Mouse (Mus musculus): ENCODE results near the gene Ccdc167. TPM values are rescaled to one million over a fixed set of nuclear protein-coding genes. Genes with fewer than 3 reads are reported as not detected.

The Ccdc167 gene
- polyA plus RNA-seq, 1 experiment from 2014 or later = 9.2 TPM

GRCm38 (mm10) chr17:29692827-29693226, 24.0 kb downstream of the Ccdc167 start:
- WGBS = 86% methylated on average over 2 of the region's 2 CpGs
- H3K27me3 ChIP-seq (ENCODE audit: insufficient read depth, low read length) = no peaks in the 10 kb centered on the region
- peaks cover 62% of the 10 kb centered on the region for H3K36me3 ChIP-seq (ENCODE audit: insufficient read depth, low read length)
- no peaks in the 10 kb centered on the region for H3K4me1 ChIP-seq (replicated peaks; ENCODE audit: insufficient read depth, low read length)
- H3K27ac ChIP-seq = no peak overlapping the region
- H3K9me3 ChIP-seq (replicated peaks; ENCODE audit: low read length) = no peaks in the 10 kb centered on the region
- DNase-seq (ENCODE audit: low spot score) (no peak), ATAC-seq (replicated peaks; ENCODE audit: low FRiP score, low read depth) (no peak)
- TF ChIP-seq CTCF (IDR thresholded peaks at IDR 0.05; ENCODE audit: low read depth) = no peak
- H3K4me3 ChIP-seq (replicated peaks; ENCODE audit: low read depth, low read length) = no peak overlapping the region
- no peak overlapping the region for H3K4me2 ChIP-seq (ENCODE audit: low read length)
- H3K9ac ChIP-seq (ENCODE audit: low read depth, low read length) = no peak overlapping the region

GRCm38 (mm10) chr17:29690257-29690656, 26.6 kb downstream of the Ccdc167 start:
- no peaks in the 10 kb centered on the region for H3K27me3 ChIP-seq (ENCODE audit: insufficient read depth, low read length)
- no peak overlapping the region for H3K4me3 ChIP-seq (replicated peaks; ENCODE audit: low read depth, low read length)
- H3K9ac ChIP-seq (ENCODE audit: low read depth, low read length) = no peak overlapping the region
- no peak overlapping the region for H3K27ac ChIP-seq
- no peak overlapping the region for H3K4me2 ChIP-seq (ENCODE audit: low read length)
- DNase-seq (ENCODE audit: low spot score) (no peak), ATAC-seq (replicated peaks; ENCODE audit: low FRiP score, low read depth) (no peak)
- 45% methylated on average over 6 of the region's 6 CpGs for WGBS
- TF ChIP-seq CTCF (IDR thresholded peaks at IDR 0.05; ENCODE audit: low read depth) = no peak
- H3K4me1 ChIP-seq (replicated peaks; ENCODE audit: insufficient read depth, low read length) = no peaks in the 10 kb centered on the region
- no peaks in the 10 kb centered on the region for H3K9me3 ChIP-seq (replicated peaks; ENCODE audit: low read length)
- H3K36me3 ChIP-seq (ENCODE audit: insufficient read depth, low read length) = peaks cover 62% of the 10 kb centered on the region

GRCm38 (mm10) chr17:29688610-29689009, 28.2 kb downstream of the Ccdc167 start:
- Histone ChIP-seq H3K4me2 (ENCODE audit: low read length) (no peak overlapping the region), H3K27ac (no peak overlapping the region), H3K9me3 (replicated peaks; ENCODE audit: low read length) (no peaks in the 10 kb centered on the region), H3K4me1 (replicated peaks; ENCODE audit: insufficient read depth, low read length) (no peaks in the 10 kb centered on the region), H3K36me3 (ENCODE audit: insufficient read depth, low read length) (peaks cover 50% of the 10 kb centered on the region), H3K27me3 (ENCODE audit: insufficient read depth, low read length) (no peaks in the 10 kb centered on the region), H3K4me3 (replicated peaks; ENCODE audit: low read depth, low read length) (no peak overlapping the region), H3K9ac (ENCODE audit: low read depth, low read length) (no peak overlapping the region)
- ATAC-seq (replicated peaks; ENCODE audit: low FRiP score, low read depth) (no peak), DNase-seq (ENCODE audit: low spot score) (no peak)
- WGBS = 91% methylated on average over 10 of the region's 10 CpGs
- no peak for TF ChIP-seq CTCF (IDR thresholded peaks at IDR 0.05; ENCODE audit: low read depth)

DNA sequence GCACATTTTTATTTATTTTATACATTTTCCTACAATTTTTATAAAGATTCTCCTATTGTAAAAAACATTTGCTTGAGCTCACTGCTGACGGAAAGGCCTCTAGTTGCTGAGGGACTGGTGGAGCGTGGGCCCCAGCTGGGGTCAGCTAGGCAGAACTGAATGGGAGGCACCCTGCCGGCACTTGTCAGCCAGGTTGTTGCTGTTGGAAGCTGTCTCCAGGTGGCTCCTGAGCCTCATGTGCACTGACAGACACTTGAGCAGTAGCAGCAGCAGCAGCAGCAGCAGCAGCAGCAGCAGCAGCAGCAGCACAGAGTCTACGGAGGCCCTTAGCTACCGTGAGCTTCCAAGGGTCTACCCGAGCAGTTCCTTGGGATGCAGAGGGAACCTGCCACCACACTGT, 29.5 kb downstream of the Ccdc167 start:
- peaks cover 52% of the 10 kb centered on the region for H3K36me3 ChIP-seq (ENCODE audit: insufficient read depth, low read length)

DNA sequence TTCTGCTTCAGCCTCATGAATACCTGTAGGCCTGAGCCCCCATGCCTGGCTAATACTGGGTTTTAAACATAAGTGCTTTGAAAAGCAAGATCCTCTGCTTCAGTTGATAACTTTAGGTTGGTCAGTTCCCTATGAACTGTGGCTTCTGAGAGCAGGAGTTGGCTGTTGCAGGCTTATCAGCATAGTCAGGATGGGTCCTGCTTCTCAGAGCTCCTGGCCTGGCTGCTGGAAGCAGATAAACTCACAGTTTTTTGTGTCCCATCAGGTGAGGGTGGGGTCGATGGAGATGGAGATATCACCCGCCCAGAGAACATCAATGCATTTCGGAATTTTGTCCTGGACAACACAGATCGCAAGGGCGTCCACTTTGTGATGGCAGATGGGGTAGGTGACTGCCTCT, 30.1 kb downstream of the Ccdc167 start:
- ATAC-seq (replicated peaks; ENCODE audit: low FRiP score, low read depth) = no peak
- H3K36me3 ChIP-seq (ENCODE audit: insufficient read depth, low read length) = peaks cover 58% of the 10 kb centered on the region

More for the DNA sequence above, 29.5 kb downstream of the Ccdc167 start:
- no peak for ATAC-seq (replicated peaks; ENCODE audit: low FRiP score, low read depth)
- no peak overlapping the region for H3K4me3 ChIP-seq (replicated peaks; ENCODE audit: low read depth, low read length)
- no peak overlapping the region for H3K4me2 ChIP-seq (ENCODE audit: low read length)
- no peak overlapping the region for H3K9ac ChIP-seq (ENCODE audit: low read depth, low read length)
- no peak for DNase-seq (ENCODE audit: low spot score)
- no peaks in the 10 kb centered on the region for H3K27me3 ChIP-seq (ENCODE audit: insufficient read depth, low read length)
- no peak overlapping the region for H3K27ac ChIP-seq
- WGBS = 67% methylated on average over 6 of the region's 6 CpGs
- no peaks in the 10 kb centered on the region for H3K9me3 ChIP-seq (replicated peaks; ENCODE audit: low read length)
- H3K4me1 ChIP-seq (replicated peaks; ENCODE audit: insufficient read depth, low read length) = no peaks in the 10 kb centered on the region
- no peak for TF ChIP-seq CTCF (IDR thresholded peaks at IDR 0.05; ENCODE audit: low read depth)

DNA sequence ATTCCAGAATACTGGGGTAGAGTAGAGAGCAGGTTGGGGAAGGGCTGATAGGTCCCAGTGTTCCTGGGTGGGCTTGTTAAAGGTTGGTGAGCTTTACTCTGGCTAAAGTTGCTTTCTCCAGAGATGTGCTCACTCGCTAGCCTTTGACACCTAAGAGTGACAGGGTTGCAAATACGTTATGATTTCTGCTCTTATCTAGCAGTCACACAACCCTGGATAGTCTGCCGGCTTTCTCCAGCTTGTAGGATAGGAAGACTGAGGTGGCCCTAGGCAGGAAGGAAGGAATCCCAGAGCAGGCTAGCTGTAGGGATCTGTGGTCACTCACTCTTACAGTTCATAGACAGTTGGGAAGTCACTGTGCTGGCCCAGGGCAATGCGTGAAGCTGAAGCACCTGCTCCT, 32.6 kb downstream of the Ccdc167 start:
- Histone ChIP-seq H3K4me1 (replicated peaks; ENCODE audit: insufficient read depth, low read length) (no peaks in the 10 kb centered on the region), H3K27me3 (ENCODE audit: insufficient read depth, low read length) (no peaks in the 10 kb centered on the region), H3K9me3 (replicated peaks; ENCODE audit: low read length) (no peaks in the 10 kb centered on the region), H3K36me3 (ENCODE audit: insufficient read depth, low read length) (peaks cover 60% of the 10 kb centered on the region), H3K4me2 (ENCODE audit: low read length) (no peak overlapping the region), H3K27ac (no peak overlapping the region), H3K4me3 (replicated peaks; ENCODE audit: low read depth, low read length) (no peak overlapping the region), H3K9ac (ENCODE audit: low read depth, low read length) (no peak overlapping the region)
- WGBS = 91% methylated on average over 4 of the region's 4 CpGs
- no peak for DNase-seq (ENCODE audit: low spot score)
- no peak for ATAC-seq (replicated peaks; ENCODE audit: low FRiP score, low read depth)
- TF ChIP-seq CTCF (IDR thresholded peaks at IDR 0.05; ENCODE audit: low read depth) = no peak

More for the DNA sequence above, 30.1 kb downstream of the Ccdc167 start:
- H3K27me3 ChIP-seq (ENCODE audit: insufficient read depth, low read length) = no peaks in the 10 kb centered on the region
- WGBS = 97% methylated on average over 5 of the region's 5 CpGs
- no peaks in the 10 kb centered on the region for H3K9me3 ChIP-seq (replicated peaks; ENCODE audit: low read length)
- TF ChIP-seq CTCF (IDR thresholded peaks at IDR 0.05; ENCODE audit: low read depth) = no peak
- no peak overlapping the region for H3K9ac ChIP-seq (ENCODE audit: low read depth, low read length)
- H3K4me1 ChIP-seq (replicated peaks; ENCODE audit: insufficient read depth, low read length) = no peaks in the 10 kb centered on the region
- H3K27ac ChIP-seq = no peak overlapping the region
- no peak overlapping the region for H3K4me3 ChIP-seq (replicated peaks; ENCODE audit: low read depth, low read length)
- no peak for DNase-seq (ENCODE audit: low spot score)
- no peak overlapping the region for H3K4me2 ChIP-seq (ENCODE audit: low read length)

DNA sequence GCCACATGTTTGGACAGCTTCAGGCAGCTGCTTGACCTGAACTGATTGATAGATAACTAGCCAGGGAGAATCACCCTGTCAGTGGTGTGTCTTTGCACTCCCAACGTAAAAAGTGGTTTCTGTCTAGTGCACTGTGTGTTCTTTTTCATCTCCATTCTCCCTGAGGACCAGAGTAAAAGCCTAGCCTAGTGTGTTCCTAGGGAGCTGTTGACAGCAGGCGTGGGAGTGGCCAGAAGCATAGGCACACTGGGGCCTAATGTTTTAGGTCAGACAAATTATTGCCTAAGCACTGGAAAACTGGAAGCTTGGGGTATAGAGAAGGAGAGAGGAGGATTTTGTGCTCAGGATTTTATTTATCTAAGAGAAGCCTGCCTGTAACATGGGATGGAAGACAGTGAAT, 33.7 kb downstream of the Ccdc167 start:
- Histone ChIP-seq H3K9ac (ENCODE audit: low read depth, low read length) (no peak overlapping the region), H3K27ac (no peak overlapping the region), H3K4me1 (replicated peaks; ENCODE audit: insufficient read depth, low read length) (no peaks in the 10 kb centered on the region), H3K4me3 (replicated peaks; ENCODE audit: low read depth, low read length) (no peak overlapping the region), H3K36me3 (ENCODE audit: insufficient read depth, low read length) (peaks cover 61% of the 10 kb centered on the region), H3K4me2 (ENCODE audit: low read length) (no peak overlapping the region), H3K27me3 (ENCODE audit: insufficient read depth, low read length) (no peaks in the 10 kb centered on the region), H3K9me3 (replicated peaks; ENCODE audit: low read length) (no peaks in the 10 kb centered on the region)
- no peak for ATAC-seq (replicated peaks; ENCODE audit: low FRiP score, low read depth)
- 56% methylated on average over 2 of the region's 2 CpGs for WGBS
- TF ChIP-seq CTCF (IDR thresholded peaks at IDR 0.05; ENCODE audit: low read depth) = no peak
- peak; percentile 32 for DNase-seq (ENCODE audit: low spot score)

Measured in kidney, postnatal 0 days (tissue).